ENCODE assay signal across 9 mouse cellular contexts in genomic region chr7:107757308-107758151, GRCm38 (mm10). TPM values are rescaled to one million over a fixed set of nuclear protein-coding genes. Genes with fewer than 3 reads are reported as not detected.
DNase-seq lines count a peak whose midpoint lies in the region; ATAC-seq lines count a peak whose summit lies in the region.
"Had no signal": no experiment of that assay in that cellular context is flagged by ENCODE, and none has a peak within 500 bp of the region (broad histone marks: within the 10 kb centered on the region; RNA-seq: fewer than 3 reads in every experiment).

Gene Cyb5r2 (minus strand): TSS chr7:107758032.

- peak within 1 kb of the TSS; percentile 17 to 22; a peak in 3 of 4 replicates for H3K4me3 ChIP-seq in heart, embryonic 14.5 days (ENCODE audit: control insufficient read depth in 1 of 2, insufficient read depth in 1 of 2, low read depth in 1 of 2, low read length in 2 of 2)
- peak within 1 kb of the TSS; percentile 32 for H3K4me3 ChIP-seq in midbrain, embryonic 13.5 days (replicated peaks)

- H3K27ac ChIP-seq in heart, embryonic 14.5 days (replicated peaks in 1 of 2; ENCODE audit: control insufficient read depth in 1 of 2, insufficient read depth in 1 of 2, low read depth in 2 of 2, low read length in 2 of 2), result no peak within 1 kb of the TSS
- H3K27ac ChIP-seq in midbrain, embryonic 13.5 days, result no peak within 1 kb of the TSS

- no peaks in the 10 kb centered on the region for H3K36me3 ChIP-seq in heart, embryonic 14.5 days (ENCODE audit: control insufficient read depth, insufficient read depth, low read length)
- no peaks in the 10 kb centered on the region for H3K36me3 ChIP-seq in midbrain, embryonic 13.5 days

- 10% methylated on average over 23 of the region's 23 CpGs for WGBS in heart, embryonic 14.5 days
- 14% methylated on average over 23 of the region's 23 CpGs for WGBS in midbrain, embryonic 13.5 days

- ATAC-seq in heart, embryonic 14.5 days (ENCODE audit: insufficient number of reproducible peaks, insufficient read depth, low FRiP score, low read depth), result no peak; the same call in 1 of the 2 replicates
- ATAC-seq in midbrain, embryonic 13.5 days, result peak; percentile 89
- ATAC-seq in CD4-positive, CD25-positive, alpha-beta regulatory T cell, adult 4 months, result no peak

- H3K4me2 ChIP-seq in heart, embryonic 14.5 days (ENCODE audit: low read length), result peak within 1 kb of the TSS; percentile 63
- H3K4me2 ChIP-seq in midbrain, embryonic 13.5 days (replicated peaks), result peak within 1 kb of the TSS; percentile 57

- peak; percentile 15 to 30 for DNase-seq in cerebellum, postnatal 25 days
- no peak for DNase-seq in cerebellum, postnatal 36 days
- peak; percentile 68 for DNase-seq in embryo, embryonic 10.5 days (ENCODE audit: low spot score)
- peak; percentile 36 to 55 for DNase-seq in kidney, postnatal 4 days
- no peak for DNase-seq in thymus, adult 18-20 months

- no peak within 1 kb of the TSS; the same call in 1 of the 2 replicates for H3K9ac ChIP-seq in heart, embryonic 14.5 days (ENCODE audit: low read length)
- 0 out of 2 replicates have a peak within 1 kb of the TSS, but pooled peaks have one; percentile 12 for H3K9ac ChIP-seq in midbrain, embryonic 13.5 days (replicated peaks)

- H3K4me1 ChIP-seq in heart, embryonic 14.5 days (ENCODE audit: control insufficient read depth in 2 of 2, insufficient read depth in 2 of 2, low read length in 2 of 2), result peaks cover 11% of the 10 kb centered on the region in 2 experiments; a peak in 3 of 4 replicates
- peaks cover 7% of the 10 kb centered on the region for H3K4me1 ChIP-seq in midbrain, embryonic 13.5 days (replicated peaks)

- no peaks in the 10 kb centered on the region for H3K9me3 ChIP-seq in heart, embryonic 14.5 days (ENCODE audit: control insufficient read depth, low read length)
- no peaks in the 10 kb centered on the region for H3K9me3 ChIP-seq in midbrain, embryonic 13.5 days

- no peaks in the 10 kb centered on the region for H3K27me3 ChIP-seq in heart, embryonic 14.5 days (ENCODE audit: control insufficient read depth, insufficient read depth, low read length)
- no peaks in the 10 kb centered on the region for H3K27me3 ChIP-seq in midbrain, embryonic 13.5 days
- H3K27me3 ChIP-seq: CH12.LX had no signal

RNA-seq across cellular contexts. Expression of gene Cyb5r2, which starts in this region (rescaled TPM):
- 1.1 TPM in 2 replicates for polyA plus RNA-seq in heart, embryonic 14.5 days (2014; fragmentation: Nextera tagmentation; extraction: Ambion mirVana)
- 0.06 and 0.08 TPM in 2 replicates for polyA plus RNA-seq in midbrain, embryonic 13.5 days (2015; fragmentation: Nextera tagmentation; extraction: Ambion mirVana)
- not detected for polyA plus RNA-seq in CD4-positive, CD25-positive, alpha-beta regulatory T cell, adult 4 months (2017; shearing (Covaris generic))

Comparison
In these comparisons a context has a peak if more than half of its experiments do, and no peak if none do; other contexts are left out.
1. DNase-seq: peak in cerebellum, postnatal 25 days (2 of 2), embryo, embryonic 10.5 days (single experiment) and kidney, postnatal 4 days (2 of 2); none in cerebellum, postnatal 36 days (0 of 2) and thymus, adult 18-20 months (0 of 2).
2. Peak in ATAC-seq, H3K4me3 ChIP-seq, H3K9ac ChIP-seq and H3K4me2 ChIP-seq in midbrain, embryonic 13.5 days; RNA of the gene not detected or under 1 TPM.